Mouse (Mus musculus) c-Kit-positive CD71-positive TER-119-positive erythroid progenitor cells, embryonic 14.5 days (primary cell): ENCODE data around the gene Pmvk.
A peak's percentile ranks its signal among the peaks of the same experiment; 100 is the strongest.

Experiments
- DNase-seq: peaks from one replicate; pipeline ENCODE4 v3.0.0-alpha.2; 2013; ENCODE audit warnings: low spot score

The Pmvk gene

DNA sequence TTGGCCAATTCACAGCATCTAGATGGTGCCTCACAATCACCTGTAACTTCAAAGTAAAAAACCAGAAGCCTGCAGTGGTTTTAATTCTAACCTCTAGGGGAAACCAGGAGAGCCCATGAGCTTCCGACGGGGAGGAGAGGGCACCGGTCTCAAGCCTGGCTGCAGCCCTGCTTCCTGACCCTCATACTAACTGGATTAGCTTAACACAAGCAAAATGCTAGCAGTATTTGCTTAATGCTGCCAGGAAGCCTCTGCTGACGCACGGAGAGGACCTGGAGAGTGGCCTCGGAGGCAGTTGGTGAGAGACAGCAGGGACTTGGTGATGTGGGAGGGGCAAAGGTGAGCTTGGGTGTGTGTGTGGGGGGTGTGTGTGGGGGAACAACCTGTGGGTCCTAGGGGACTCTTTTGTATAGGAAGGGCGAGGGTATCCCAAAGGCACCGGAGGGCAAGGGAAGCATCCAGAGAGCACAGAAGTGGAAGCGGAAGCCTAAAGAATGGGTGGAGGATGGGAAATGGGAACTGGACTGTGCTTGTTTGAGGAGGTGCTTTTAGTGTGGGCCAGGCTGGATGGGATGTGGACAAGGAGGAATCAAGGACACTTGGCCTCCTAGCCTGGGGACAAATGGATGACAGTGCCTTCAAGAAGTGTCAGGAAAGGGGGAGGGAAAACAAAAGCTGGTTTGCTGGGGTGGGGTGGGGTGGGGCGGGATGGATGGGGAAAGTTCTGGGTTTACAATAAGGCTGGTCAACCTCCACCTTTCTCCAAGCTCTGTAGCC lies at the start of gene Pmvk:
Pmvk (plus strand) TSS at position 141 of the 777 bp plus-strand sequence.
- no peak for DNase-seq

DNA sequence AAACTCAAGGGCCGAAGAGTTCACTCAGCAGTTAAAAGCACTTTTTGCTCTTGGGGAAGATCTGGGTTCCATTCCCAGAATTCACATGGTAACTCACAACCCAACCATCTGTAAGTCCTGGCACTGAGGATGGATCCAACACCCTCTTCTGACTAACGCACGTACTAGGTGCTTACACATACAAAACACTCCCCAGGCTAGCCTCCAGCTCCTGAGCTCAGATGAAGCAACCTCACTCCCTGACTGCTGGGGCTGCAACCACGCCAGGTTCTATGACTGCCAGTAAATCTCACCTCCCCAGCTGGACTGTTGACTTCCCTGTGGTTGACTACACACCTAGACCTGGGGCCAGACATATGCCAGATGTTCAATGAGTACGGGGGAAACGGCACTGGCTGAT lies 47.5 kb upstream of the Pmvk start:
- no peak for DNase-seq

DNA sequence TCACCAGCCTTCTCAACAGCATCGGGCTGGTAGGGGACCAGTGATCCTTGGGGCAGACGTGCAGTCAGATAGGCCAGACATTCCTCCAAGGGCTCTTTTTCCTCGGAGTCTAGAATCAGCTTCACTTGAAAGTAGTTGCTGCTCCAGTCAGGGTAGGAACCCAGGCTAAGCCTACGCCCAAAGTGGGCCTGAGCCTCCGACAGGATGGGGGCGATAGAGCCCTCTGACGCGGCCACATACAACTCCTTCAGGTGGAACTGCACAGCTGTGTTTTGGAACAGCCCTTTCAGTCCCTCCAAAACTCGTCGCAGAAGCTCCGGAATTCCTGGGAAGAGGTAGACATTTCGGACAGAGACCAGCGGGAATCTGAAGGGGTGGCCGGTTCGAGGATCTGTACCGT lies 45.9 kb upstream of the Pmvk start:
- DNase-seq, result no peak

- DNase-seq, result no peak
Measured at GRCm38 (mm10) chr3:89409701-89410100, 44.6 kb upstream of the Pmvk start.

GRCm38 (mm10) chr3:89410864-89411263 lies 43.5 kb upstream of the Pmvk start:
- no peak for DNase-seq

GRCm38 (mm10) chr3:89411490-89412393 lies 42.6 kb upstream of the Pmvk start, which contains the start of gene Flad1:
Gene Flad1 (minus strand): TSS chr3:89411870.
- DNase-seq, result peak; percentile 100

GRCm38 (mm10) chr3:89416158-89416557 lies 38.2 kb upstream of the Pmvk start:
- no peak for DNase-seq

- no peak for DNase-seq
Measured at GRCm38 (mm10) chr3:89417131-89417530, 37.2 kb upstream of the Pmvk start.

DNA sequence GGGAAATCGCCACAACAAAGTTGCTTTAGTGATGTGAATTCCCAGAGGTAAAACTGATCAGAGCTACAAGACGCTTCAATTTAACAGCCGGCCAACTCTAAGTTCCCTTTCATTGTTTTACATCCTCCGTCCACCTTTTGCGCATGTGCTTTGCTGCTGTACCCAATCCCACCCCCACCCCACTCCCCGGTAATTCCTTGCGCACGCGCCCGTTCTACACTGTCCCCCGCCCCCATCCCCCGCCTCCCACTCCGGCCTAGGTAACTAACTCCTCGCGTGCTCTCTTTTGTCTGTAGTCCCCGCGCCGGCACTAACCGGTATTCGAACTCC lies 36.5 kb upstream of the Pmvk start:
- no peak for DNase-seq

- DNase-seq, result peak; percentile 95
Measured at GRCm38 (mm10) chr3:89418170-89418860, 36.0 kb upstream of the Pmvk start, which contains the start of the genes Cks1b and Shc1. Gene Cks1b (minus strand): TSS chr3:89418383. Gene Shc1 (plus strand): TSS chr3:89418443.

DNA sequence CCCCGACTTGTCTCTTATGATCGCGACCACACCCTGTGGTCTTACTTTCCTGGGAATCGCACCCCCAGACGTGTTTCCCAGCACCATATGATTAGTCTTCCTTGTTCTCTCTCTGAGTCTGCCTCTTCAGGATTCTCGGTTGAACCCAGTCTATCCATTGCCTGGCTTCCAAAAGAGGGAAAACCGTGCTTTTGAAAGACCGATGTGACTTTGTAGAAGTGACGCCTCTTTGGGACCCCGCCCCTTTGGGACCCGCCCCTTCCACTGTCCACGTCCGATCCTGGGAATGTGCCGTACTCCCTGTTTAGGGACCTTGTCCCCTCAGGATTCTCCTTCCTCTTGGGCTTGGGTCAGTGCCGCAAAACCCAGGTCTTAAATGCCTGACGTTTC lies 35.5 kb upstream of the Pmvk start:
- no peak for DNase-seq

- DNase-seq, result no peak
Measured at GRCm38 (mm10) chr3:89419571-89419970, 34.8 kb upstream of the Pmvk start.

DNA sequence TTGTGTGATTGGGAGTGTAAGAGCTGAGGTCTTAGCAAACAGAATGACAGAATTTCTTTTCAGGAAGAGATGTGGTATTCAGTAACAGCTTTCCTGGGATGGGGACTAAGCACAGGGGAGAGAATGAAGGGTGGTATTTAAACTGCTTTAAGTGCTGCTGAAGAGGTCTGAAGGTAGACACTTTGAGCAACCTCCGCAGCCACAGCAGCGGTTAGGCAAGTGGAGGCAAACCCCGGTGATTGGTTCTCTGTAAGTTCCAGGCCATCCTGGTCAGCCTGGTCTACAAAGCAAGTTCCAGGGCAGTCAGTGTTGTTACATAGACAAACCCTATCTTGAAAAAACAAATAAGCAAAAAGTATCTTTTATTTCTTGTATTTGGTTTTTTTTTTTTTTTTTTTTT lies 34.4 kb upstream of the Pmvk start:
- no peak for DNase-seq

GRCm38 (mm10) chr3:89420421-89420820 lies 33.9 kb upstream of the Pmvk start:
- DNase-seq, result no peak

DNA sequence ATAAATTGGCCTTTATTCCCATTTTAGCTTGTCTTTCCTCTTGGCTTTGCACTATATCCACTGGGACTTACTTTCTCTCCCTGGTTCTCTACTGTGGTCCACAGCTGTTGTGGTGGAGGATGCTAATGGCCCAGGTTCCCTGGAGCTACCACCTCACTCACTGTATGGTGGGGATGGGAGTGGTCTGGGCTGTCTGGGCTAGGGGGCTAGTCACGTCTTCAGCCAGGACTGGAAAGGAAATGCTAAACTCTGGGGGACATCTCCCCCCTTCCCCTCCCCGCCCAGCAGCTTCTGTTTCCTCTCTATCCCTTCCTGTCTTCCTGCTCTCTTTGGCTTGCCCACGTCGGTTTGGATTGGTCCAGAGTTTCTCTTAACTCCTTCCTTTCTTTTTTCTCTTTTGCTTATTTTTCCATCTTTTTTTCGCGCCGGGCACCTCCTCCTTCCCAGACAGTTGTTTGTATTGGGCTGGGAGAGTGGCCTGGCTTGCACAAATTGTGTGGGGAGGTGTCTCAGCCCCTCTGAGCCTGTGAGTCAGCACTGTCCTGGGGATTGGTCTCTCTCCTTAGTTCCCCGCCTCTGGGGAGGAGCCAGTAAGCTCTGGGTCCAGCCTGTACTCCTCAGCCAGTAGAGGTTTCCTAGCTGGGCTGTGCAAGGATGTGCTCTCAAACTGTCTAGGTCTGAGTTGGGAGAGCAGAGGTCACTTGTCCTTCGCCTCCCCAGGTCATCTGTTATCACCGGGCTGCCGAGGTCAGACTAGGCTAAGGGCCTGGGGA lies 33.2 kb upstream of the Pmvk start:
- peak; percentile 82 for DNase-seq

- DNase-seq, result no peak
Measured at GRCm38 (mm10) chr3:89421810-89422473, 32.4 kb upstream of the Pmvk start.

DNA sequence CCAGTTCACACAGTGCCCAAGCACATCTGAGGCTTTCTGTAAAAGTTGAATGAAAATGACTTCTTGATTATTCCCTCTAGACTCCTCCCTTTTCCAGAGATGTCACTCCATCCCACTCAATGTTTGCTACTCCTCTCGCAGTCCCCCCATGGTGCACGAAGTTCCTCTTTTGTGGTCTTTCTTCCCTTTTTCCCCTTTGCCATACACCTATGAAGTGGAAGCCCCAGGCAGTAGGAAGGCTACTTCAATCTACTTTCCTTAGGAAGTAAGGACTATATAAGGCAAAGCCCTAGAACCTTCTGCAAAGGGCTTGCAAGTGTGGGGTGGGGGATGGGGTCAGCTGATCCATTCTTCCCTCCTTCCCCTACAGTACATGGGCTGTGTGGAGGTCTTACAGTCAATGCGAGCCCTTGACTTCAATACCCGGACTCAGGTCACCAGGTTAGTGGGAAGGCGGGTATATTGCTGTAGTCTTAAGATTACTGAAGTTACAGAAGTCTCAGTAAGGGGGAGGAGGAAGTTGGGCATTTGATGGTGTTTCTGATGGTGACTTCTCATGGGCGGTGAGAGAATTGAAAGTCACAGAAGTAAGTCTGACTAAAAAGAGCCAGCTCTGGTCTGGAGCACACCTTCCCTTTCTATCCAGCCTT lies 31.7 kb upstream of the Pmvk start:
- DNase-seq, result no peak

DNA sequence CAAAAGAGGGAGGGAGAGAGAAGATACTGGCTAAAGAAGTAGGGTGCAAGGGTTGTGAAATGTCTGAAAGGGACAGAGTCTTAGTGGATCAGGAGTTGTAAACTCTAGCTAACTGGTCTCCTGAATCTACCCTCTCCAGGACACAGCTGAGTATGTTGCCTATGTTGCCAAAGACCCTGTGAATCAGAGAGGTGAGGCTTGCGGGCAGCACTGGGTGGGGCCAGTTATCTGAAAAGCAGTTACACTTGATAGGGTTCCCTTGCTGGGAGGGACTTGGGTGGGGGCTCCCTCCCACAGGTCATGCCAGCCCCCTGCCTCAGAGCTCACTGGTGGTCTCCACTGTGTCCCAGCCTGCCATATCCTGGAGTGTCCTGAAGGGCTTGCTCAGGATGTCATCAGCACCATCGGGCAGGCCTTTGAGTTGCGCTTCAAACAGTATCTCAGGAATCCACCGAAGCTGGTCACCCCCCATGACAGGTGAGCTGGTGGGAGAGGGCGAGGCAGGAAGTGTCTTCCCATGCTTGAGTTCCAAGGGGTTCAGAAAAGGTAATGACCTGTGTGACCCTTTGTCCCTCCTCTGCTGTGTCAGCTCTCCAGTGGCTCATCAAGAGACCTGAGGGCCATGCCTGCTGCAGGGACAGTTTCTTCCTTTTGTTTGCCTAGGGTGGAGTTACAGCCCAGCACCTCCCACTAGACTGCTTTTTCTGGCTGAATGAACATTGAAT lies 29.8 kb upstream of the Pmvk start:
- no peak for DNase-seq

GRCm38 (mm10) chr3:89425141-89425525 lies 29.2 kb upstream of the Pmvk start:
- no peak for DNase-seq

- peak; percentile 82 for DNase-seq
Measured at GRCm38 (mm10) chr3:89425876-89426275, 28.5 kb upstream of the Pmvk start.
